ENCODE assay signal across 19 mouse cellular contexts in genomic region chr8:119948340-119948739, GRCm38 (mm10). TPM values are rescaled to one million over a fixed set of nuclear protein-coding genes. Genes with fewer than 3 reads are reported as not detected.
DNase-seq lines count a peak whose midpoint lies in the region; ATAC-seq lines count a peak whose summit lies in the region.
"Had no signal": no experiment of that assay in that cellular context is flagged by ENCODE, and none has a peak within 500 bp of the region (broad histone marks: within the 10 kb centered on the region; RNA-seq: fewer than 3 reads in every experiment).

No protein-coding gene starts in this region.

- peak; percentile 23 to 71 for DNase-seq in frontal cortex, adult 2 months (ENCODE audit: extremely low spot score in 1 of 2, low spot score in 1 of 2)
- no peak for DNase-seq in frontal cortex, postnatal 25 days (ENCODE audit: low spot score in 2 of 2)
- DNase-seq in right cerebral cortex, adult 2 months (ENCODE audit: low spot score in 2 of 2) = peak; percentile 55 to 64
- DNase-seq in right cerebral cortex, postnatal 4 days = no peak
- peak; percentile 77 for DNase-seq in adrenal gland, postnatal 14 days
- peak; percentile 40 for DNase-seq in right cerebral cortex, postnatal 14 days
- DNase-seq in thymus, postnatal 0 days (ENCODE audit: low spot score) = no peak
- DNase-seq: cerebellum, adult 11-12 months; embryo, embryonic 11 days; heart, adult 18-20 months; liver, embryonic 13.5 days; retina, postnatal 1 day; thymus, adult 2 months had no signal

- no peak for ATAC-seq in monocyte, adult 5-6 weeks (replicated peaks; ENCODE audit: insufficient number of reproducible peaks, low FRiP score, low TSS enrichment, poor library complexity, severe bottlenecking)

RNA-seq across cellular contexts. Expression of gene Gm20388, which starts 37.7 kb away (rescaled TPM):
- polyA plus RNA-seq in frontal cortex, adult 2 months (2012; rRNA removed) = 15.5 and 22.2 TPM in 2 replicates
- total RNA-seq in adrenal gland, postnatal 14 days (2021) = 4.6 and 17.6 TPM in 2 replicates
- not detected in 2 replicates for polyA plus RNA-seq in thymus, postnatal 0 days (2015; fragmentation: Nextera tagmentation; extraction: Ambion mirVana)
- total RNA-seq in monocyte, adult 5-6 weeks (2017) = 10.0 to 63.8 TPM (median 16.1 TPM) in 3 replicates
- polyA plus RNA-seq: heart, postnatal 0 days; hindbrain, embryonic 14.5 days; kidney, embryonic 14.5 days; liver, embryonic 13.5 days; midbrain, embryonic 12.5 days had no signal

RNA-seq across cellular contexts. Expression of gene Usp10, which starts 38.2 kb away (rescaled TPM):
- 86.8 and 98.2 TPM in 2 replicates for polyA plus RNA-seq in frontal cortex, adult 2 months (2012; rRNA removed)
- 103 and 109 TPM in 2 replicates for total RNA-seq in adrenal gland, postnatal 14 days (2021)
- 76.1 and 77.7 TPM in 2 replicates for polyA plus RNA-seq in thymus, postnatal 0 days (2015; fragmentation: Nextera tagmentation; extraction: Ambion mirVana)
- 27.0 to 27.9 TPM (median 27.1 TPM) in 3 replicates for total RNA-seq in monocyte, adult 5-6 weeks (2017)

RNA-seq across cellular contexts. Expression of gene Crispld2, which starts 43.9 kb away (rescaled TPM):
- polyA plus RNA-seq in frontal cortex, adult 2 months (2012; rRNA removed) = 3.4 and 4.0 TPM in 2 replicates
- total RNA-seq in adrenal gland, postnatal 14 days (2021) = 6.9 and 8.3 TPM in 2 replicates
- 2.4 TPM in 2 replicates for polyA plus RNA-seq in thymus, postnatal 0 days (2015; fragmentation: Nextera tagmentation; extraction: Ambion mirVana)
- total RNA-seq in monocyte, adult 5-6 weeks (2017) = 0.10 TPM in 1 of 3 replicates, not detected in the others
- polyA plus RNA-seq: erythroblast, embryonic 14.5 days had no signal

Comparison
In these comparisons a context has a peak if more than half of its experiments do, and no peak if none do; other contexts are left out.
1. DNase-seq: peak in frontal cortex, adult 2 months (2 of 2), right cerebral cortex, adult 2 months (2 of 2), adrenal gland, postnatal 14 days (single experiment) and right cerebral cortex, postnatal 14 days (single experiment); none in frontal cortex, postnatal 25 days (0 of 2), right cerebral cortex, postnatal 4 days (single experiment) and thymus, postnatal 0 days (single experiment).